Mouse (Mus musculus) brain, embryonic 14.5 days (tissue): ENCODE results near the gene Gpm6b.

ENCODE experiments used
- CTCF ChIP-seq: fragments of 200-500 bp; IDR thresholded peaks from 2 replicates; pipeline ENCODE4 v1.5.1; 2012; ENCODE audit warnings: inconsistent platforms, mild to moderate bottlenecking, moderate library complexity, borderline replicate concordance; ENCODE audit not compliant: insufficient read depth, insufficient read length; ENCODE audit errors: extremely low read depth
- POLR2A ChIP-seq: fragments of 200-500 bp; IDR thresholded peaks from 2 replicates; pipeline ENCODE4 v1.6.1; 2012; ENCODE audit warnings: mild to moderate bottlenecking, inconsistent platforms, borderline replicate concordance; ENCODE audit not compliant: poor library complexity, insufficient read depth, insufficient read length, severe bottlenecking; ENCODE audit errors: extremely low read depth

- peak; percentile 19; the same call in 1 of the 2 replicates for TF ChIP-seq CTCF
- TF ChIP-seq POLR2A = no peak
Observed at GRCm38 (mm10) chrX:166393753-166394152, 155.0 kb downstream of the Gpm6b start.
